Mouse (Mus musculus): Measurements from ENCODE around the gene Tcte2. TPM values are rescaled to one million over a fixed set of nuclear protein-coding genes. Genes with fewer than 3 reads are reported as not detected.
"Not testable (repeated sequence)": the region's sequence is repeated elsewhere in the genome, so short reads cannot be mapped to it uniquely, and the experiment has no call there.

Gene Tcte2
- total RNA-seq, 2 experiments from 2014 or later, result 2.9 TPM; not detected in 1

DNA sequence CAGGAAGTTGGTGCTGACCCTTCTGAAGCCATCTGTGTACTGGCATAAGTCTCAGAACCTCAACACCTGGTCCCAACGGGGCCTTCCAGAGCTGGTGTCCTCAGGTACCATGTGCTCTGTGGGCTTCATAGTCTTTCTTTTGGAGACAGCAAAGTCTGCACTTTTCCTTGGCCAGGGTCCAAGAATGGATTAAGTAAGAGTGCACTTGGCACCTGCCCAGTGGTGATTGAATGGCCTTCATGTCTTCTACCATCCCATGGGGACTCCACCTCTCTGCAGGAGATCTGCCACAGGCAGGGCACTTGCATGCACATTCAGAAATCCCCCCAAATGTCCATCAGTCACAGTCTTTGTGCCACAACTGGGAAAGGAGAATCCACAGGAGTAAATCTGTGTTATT lies 74.0 kb downstream of the Tcte2 start:
- no peak for ATAC-seq (replicated peaks; ENCODE audit: low FRiP score, poor library complexity, severe bottlenecking)

DNA sequence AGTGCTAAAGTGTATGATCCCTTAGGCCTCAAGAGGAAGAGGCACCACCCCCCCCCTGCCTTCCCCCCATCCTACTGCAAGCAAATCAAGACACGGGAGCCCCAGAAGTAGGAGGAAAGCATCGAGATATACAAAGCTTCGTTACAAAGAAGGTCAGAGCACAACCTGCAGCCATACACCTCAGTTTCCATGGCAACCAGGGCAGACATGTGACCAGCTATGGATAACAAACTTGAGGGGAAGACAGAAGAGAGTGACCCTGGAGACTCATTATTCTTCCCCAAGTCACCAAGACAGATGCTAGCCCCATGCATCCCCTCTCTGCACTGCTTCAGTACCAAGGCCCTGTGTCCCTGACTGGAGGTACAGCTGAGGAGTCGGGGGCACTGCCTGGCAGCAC lies 74.5 kb downstream of the Tcte2 start:
- ATAC-seq (replicated peaks; ENCODE audit: low FRiP score, poor library complexity, severe bottlenecking), result no peak

DNA sequence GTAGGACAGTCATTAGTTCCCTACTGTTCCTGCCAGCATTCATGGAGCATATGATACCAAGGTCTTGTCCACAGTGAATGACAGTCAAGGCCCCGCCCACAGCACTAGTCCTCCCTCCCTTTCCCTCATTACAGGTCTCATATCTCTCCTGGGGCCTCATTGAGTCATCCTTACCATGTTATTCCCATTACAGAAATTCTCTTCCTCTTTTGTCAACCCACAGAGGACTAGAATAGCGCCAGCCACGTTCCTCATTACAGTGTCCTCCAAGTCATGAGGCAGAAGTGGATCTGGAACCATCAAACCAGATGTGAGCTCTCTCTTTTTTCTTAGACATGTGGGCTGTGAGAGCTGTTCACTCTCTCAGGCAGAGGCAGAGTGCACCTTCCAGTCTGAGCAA lies 76.0 kb downstream of the Tcte2 start:
- no peak for ATAC-seq (replicated peaks; ENCODE audit: low FRiP score, poor library complexity, severe bottlenecking)

DNA sequence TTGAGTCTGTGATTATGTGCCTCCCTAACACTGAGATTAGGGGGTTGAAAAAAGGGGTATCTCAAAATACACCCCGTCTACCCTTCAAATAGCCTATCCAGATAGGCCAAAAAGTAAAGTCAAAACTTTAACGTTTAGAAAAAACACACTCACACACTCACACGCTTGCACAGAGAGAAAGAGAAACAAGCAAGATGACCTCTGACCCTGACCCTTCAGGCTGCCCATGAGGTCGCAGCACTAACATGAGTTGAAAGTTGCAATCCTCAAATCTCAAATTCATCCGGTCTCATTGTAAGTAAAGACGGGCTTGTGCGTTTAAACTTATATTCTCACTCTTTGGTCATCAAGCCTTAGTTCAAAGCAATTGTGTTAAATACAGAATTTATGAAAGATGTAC lies 77.4 kb downstream of the Tcte2 start:
- no peak for ATAC-seq (replicated peaks; ENCODE audit: low FRiP score, poor library complexity, severe bottlenecking)

DNA sequence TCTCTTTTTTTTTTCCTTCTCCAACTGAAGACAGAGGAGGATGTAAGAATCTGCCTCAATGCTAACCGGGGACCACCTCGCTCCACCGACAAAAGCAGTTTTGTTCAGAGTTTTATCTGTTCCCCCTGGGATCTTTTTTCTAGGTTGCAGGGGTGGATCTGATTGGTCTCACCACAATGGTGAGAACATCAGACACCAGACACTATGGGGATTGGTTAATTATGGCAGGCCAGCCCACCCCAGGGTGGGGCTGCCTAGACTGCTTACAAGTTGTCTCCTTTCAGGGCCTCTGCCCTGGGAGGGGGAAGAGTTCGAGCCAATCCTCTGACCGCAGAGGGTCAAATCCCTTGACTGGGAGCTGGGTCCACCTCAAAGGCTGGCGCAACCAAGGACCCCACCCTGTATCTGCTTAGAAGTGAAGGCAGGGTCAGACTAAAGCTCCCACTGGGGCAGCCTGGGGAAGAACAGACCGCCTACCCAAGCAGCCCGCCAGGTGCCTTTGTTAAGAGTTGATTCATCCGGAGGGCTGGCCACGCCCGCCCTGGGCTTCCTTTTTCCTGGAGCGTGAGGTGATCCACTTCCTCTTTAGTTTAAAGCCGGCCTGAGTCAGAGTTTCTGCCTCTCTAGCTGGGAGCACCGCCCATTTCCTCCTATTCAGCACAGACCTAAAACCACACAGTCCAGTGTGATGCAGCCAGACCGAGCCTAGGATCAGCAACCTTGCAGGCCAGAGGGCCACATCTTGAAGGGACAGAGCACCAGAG lies 78.0 kb downstream of the Tcte2 start:
- no peak for ATAC-seq (replicated peaks; ENCODE audit: low FRiP score, poor library complexity, severe bottlenecking)

DNA sequence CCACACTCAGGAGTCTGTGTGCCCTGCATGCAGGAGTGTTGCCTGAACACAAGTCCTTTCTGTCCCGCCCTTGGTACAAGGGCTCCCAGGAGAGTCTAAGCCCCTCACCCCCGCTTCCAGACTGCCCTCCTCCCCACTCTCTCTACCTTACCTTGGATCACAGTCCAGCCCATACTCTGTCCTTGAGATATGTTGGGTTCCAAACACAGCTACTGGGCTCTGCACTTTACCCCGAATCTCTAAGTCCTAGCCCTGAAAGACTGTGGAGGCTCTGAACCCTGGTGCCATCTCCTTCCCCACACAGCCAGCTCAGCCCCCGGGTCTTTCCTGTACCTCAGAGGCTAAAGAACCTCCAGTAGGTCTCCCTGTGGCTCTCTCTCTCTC lies 78.6 kb downstream of the Tcte2 start:
- ATAC-seq (replicated peaks; ENCODE audit: low FRiP score, poor library complexity, severe bottlenecking), result no peak

DNA sequence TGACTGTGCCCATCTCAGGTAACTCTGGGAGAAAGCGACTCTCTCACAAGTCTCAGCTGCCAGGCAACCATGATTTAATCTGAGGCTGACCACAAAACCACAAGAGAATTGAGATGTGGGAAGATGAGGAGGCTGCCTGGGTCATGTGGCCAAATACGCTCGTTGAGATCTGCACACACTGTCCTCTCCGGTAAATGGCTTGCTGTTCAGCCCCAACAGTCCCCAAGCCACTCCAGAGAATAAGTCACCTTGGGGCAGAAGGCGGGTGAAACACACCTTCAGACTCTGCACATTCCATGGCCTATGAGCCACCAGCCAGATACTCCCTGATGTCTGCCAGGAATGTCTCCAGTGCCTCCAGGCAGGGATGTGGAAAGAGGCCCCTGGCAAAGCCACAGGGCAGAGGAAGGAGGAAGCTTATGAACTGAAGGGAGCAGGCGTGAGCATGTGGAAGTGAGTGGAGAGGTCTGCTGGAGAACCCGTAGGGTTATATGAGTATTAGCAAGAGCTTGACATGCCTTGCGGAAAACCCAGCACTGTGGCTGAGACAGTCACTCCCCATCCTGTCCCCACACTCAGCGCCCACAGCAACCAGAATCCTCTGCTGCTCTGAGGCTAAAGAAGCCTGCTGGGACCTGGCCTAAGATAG lies 79.1 kb downstream of the Tcte2 start:
- no peak for ATAC-seq (replicated peaks; ENCODE audit: low FRiP score, poor library complexity, severe bottlenecking)

DNA sequence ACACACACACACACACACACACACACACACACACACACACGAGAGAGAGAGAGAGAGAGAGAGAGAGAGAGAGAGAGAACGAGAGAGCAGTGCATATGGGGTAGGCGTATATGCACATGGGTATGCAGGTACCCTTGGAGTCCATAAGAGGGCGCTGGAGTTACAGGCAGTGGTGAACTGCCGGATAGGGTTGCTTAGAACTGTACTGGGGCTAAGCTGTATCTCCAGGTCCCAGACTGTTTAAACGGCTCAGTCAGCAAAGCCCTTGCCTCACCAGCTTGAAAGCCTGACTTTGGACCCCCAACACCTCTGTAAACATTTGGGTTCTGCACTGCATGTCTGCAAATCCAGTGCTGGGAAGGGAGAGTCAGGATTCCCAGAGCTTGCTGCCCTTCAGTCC lies 79.9 kb downstream of the Tcte2 start:
- no peak for ATAC-seq (replicated peaks; ENCODE audit: low FRiP score, poor library complexity, severe bottlenecking)

DNA sequence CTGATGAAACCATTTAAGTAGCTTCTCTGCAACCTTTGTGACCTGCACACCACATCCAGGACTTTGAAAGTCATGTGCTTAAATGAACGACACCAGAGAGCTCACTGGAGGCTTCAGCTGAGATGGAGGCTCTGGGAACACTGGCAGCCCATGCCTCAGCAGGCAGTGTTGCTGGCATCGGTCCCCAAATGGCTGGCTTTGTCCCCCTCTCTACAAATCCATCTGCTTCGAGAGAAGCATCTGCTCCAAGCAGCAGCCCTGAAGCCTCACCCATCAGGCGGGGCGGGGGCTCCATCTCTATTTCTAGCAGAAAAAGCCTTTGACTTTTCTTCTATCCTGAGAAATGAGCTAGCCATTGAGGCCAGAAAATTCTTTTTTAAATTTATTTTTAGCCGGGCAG lies 80.5 kb downstream of the Tcte2 start:
- no peak for ATAC-seq (replicated peaks; ENCODE audit: low FRiP score, poor library complexity, severe bottlenecking)

DNA sequence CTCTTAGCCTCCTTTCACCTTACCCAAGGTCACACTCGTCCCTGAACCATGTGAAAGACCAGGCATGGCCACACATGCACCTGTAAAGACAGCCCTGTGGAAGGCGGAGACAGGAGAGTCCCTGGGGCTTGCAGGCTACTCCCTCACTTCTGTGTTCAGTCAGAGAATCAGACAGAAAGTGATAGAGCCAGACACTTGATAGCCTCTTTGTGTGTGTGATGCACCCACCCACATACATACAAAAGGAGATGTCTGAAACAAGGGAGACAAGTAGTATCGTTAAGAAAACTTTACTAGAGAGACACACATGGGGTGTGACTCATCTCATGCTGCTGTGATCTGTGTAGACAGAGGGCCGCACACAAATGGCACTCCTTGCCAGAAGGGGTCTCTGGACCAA lies 81.3 kb downstream of the Tcte2 start:
- no peak for ATAC-seq (replicated peaks; ENCODE audit: low FRiP score, poor library complexity, severe bottlenecking)

DNA sequence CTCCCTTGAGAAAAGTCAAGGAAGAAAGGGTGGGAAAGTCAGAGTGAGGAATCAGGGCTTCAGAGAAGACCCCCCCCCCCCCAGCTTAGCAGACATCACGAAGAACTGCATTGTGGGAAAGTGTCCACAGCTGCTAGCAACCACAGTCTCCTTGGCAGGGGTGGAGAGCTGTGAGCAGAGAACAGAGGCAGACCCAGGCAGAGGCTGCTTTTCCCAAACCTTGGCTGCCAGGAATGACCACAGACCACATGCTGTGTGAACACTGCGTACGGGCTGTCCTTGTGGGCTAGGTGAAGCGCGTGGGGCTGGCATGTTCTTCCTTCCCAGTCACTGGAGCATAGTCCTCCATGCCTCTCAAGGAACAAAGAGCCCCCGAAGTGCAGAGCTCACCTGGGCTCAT lies 81.9 kb downstream of the Tcte2 start:
- no peak for ATAC-seq (replicated peaks; ENCODE audit: low FRiP score, poor library complexity, severe bottlenecking)

DNA sequence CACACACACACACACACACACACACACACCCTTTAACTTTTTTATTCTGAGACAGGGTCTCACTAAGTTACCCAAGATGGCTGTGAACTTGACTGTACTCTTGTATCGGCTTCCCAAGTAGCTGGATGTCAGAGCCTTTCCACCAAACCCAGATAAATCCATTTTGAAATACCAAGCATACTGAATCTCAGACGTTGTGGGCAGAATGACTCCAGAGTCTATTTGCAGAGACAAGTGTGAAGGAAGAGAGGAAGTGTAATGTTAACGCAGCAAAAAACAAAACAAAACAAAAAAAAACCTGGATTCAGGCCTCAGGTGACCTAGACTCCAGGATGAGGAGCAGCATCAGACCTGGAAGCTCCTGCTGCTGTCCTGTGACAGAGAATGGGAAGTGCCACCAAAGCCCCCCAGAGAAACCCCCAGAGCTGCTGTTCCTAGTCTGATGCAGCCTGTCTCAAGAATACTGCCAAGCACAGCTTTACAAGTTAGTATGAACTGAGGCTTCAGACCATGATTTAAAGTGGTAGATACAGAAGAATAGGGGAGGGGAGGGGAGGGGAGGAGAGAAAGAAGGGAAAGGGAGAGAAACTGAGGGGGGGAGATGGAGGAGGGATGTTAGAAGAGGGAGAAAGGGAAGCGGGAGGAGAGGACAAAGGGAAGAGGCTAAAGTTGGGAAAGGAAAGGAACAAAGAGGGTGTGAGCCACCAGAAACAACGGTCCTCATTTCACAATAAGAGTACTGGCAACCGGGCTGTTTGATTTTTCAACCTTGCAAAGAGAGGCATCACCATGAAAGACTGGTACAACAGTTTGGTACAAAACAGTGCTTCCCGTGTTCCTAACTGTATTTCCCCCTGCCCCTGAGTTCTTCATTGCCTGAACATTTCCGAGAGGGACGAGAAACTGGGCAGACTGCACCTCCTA lies 84.1 kb downstream of the Tcte2 start:
- ATAC-seq (replicated peaks; ENCODE audit: low FRiP score, poor library complexity, severe bottlenecking), result no peak

DNA sequence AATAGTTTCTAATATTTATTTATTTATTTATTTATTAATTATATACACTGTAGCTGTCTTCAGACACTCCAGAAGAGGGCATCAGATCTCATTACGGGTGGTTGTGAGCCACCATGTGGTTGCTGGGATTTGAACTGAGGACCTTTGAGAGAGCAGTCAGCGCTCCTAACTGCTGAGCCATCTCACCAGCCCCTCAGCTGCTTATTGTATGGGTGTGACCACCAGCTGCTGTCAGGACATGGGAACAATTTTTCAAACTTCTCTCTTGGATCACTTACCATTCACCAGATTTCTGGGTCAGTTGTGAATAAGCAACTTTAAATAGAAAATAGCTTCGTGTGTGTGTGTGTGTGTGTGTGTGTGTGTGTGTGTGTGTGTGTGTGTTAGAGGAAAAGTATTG lies 85.5 kb downstream of the Tcte2 start:
- ATAC-seq (replicated peaks; ENCODE audit: low FRiP score, poor library complexity, severe bottlenecking), result not testable (repeated sequence)

DNA sequence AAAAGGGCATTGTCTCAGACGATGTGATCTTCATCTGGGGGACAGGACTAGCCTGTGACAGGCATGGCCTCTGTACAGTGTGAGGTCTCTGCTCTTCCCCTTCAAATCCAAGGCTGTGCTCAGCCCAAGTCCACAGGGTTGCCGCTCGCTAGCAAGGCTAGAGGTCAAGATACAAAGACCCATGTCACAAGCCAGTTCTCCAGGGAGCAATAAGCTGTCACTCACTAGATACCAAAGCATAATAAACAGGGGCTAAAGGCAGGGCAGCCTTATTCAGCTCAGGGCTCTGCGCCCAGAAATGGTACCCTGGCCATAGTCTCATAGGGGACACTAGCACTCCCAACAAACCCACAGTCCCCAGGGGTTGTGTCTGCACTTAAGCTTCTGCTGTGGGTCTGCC lies 86.0 kb downstream of the Tcte2 start:
- no peak for ATAC-seq (replicated peaks; ENCODE audit: low FRiP score, poor library complexity, severe bottlenecking)

DNA sequence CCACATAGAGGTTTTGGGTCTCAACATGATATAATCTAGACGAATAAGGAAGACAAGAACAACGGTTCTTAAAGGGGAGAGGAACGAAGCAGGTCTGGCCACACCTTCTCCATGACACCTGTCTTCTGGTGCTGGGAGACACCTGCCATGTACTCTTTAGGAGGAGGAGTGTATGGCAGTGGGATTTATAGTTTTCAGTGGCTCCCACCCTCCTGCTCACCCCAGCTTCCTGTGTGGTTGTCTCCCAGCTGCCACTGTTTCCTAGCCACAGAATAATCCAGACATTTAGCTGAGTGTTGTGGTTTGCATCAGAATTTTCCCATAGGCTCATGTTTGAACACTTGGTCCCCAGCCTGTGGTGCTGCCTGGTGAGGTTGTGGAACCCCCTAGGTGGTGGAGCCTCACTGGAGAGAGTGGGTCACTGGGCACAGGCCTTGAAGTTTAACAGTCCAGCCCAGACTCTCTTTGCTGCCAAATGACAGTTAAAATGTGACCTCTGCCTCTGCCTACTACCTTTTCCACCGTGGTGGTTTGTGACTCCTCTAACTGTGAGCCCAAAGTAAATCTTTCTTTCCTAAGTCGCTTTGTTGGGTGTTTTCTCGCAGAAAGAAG lies 86.8 kb downstream of the Tcte2 start:
- ATAC-seq (replicated peaks; ENCODE audit: low FRiP score, poor library complexity, severe bottlenecking), result no peak

DNA sequence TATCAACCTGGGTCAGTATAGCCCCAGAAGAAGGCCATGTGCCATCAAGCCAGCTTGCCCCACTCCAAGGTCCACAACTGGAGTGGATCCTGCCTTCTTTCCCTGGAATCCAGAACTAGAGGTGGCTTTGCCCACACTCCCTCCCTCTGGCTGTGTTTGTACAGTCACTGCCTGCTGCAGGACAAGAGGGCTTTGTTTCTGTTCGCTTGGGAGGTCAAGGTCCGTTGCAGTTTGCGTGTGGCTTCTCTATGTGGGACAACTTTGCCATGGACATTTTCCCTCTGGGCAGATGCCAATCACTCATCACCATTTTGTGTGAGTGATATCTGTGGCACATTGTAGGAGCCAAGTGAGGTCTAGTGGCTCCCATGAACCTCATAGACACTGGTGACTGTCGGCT lies 89.9 kb downstream of the Tcte2 start:
- ATAC-seq (replicated peaks; ENCODE audit: low FRiP score, poor library complexity, severe bottlenecking), result no peak

DNA sequence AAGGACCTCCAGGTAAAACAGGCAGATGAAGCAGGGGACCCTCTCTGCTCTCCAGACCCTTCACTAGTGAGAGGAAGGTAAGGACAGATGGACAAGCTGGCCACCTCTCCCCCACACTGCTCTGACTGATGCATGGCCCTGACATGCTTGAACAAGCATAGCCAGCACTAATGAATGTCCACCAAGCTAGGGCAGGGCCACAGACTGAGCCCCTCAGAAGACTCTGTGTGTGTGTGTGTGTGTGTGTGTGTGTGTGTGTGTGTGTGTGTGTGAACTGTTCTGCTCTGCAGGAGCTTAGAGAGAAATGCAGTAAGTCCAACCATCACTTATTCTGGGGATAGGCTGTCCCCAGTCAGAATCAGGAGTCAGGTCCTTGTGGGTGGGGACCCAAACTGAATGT lies 91.4 kb downstream of the Tcte2 start:
- no peak for ATAC-seq (replicated peaks; ENCODE audit: low FRiP score, poor library complexity, severe bottlenecking)

DNA sequence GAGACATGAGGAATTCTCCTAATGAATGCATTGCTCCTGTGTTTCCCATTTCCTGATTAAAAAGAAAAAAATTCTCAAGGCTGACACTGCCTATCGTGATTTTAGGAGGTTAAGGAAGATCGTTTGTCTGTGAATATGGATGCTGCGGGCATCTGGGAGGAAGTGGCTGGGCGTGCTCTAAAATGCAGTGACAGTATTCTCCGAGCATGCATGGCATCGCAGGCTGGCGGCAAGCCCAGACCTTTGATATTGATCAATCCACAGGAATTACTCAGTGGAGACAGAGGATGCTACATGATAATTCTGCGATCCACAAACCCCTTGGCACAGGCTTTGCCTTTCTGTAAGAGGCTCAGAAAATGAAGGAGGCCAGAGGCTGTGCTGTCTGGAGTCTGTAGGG lies 92.4 kb downstream of the Tcte2 start:
- ATAC-seq (replicated peaks; ENCODE audit: low FRiP score, poor library complexity, severe bottlenecking), result no peak

DNA sequence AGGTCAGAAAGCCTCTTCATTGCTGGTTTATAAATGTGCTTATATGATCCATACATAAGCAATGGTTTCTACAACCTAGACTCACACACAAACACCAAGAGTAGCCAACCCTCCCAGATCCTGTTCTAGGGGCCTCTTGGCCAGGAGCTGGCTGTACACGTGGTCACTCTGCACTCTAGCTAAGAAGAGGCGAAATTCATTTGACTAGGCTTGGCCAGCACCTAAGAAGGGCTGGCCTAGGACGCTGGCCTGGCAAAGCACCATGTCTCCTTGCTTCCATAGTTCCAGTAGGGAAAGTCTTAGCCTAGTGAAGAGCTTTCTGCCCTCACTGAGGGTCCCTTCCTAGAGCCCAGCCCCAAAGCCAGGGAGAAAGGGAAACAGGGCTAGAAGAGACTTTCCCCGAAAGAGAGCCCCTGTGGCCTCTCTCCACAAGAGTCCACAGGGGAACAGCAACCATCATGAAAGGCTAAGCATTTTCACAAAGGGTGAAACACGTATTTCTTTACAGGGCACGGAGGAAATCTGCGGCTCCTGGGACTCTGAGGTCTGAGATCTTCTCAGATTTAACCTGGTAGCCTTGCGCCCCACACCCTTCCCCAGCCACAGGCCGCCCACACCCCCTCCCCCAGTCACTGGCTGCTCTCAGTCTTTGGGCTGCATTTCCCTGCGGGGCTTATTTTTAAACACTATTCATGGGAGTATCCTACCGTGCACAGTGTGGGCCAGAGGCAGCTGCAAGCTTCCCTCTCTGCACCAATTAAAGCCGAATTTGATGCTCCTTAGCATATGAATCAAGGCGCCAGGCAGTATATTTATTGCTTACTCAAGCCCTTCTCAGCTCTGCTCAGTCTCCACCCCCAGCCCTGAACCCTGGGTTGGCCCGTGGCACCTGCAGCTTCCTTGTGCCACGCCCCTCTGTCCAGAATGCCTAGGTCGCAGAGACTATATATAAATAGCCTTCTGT lies 93.3 kb downstream of the Tcte2 start:
- ATAC-seq (replicated peaks; ENCODE audit: low FRiP score, poor library complexity, severe bottlenecking), result no peak

Measured in erythroblast, adult 5-6 weeks (primary cell).